Mouse (Mus musculus) G1E-ER4 (cell line): ENCODE data around the gene Mad1l1. TPM values are rescaled to one million over a fixed set of nuclear protein-coding genes. Genes with fewer than 3 reads are reported as not detected.

Experiments used
- GATA1 ChIP-seq: IDR thresholded peaks from one replicate; pipeline ENCODE4 v1.8.0; 2012; ENCODE audit warnings: low read length, inconsistent platforms
- polyA plus RNA-seq: library from polyadenylated mRNA; stranded (reverse); fragments of >175 nt; gene quantifications from 2 replicates; pipeline ENCODE4 v1.2.3, GENCODE M21; 2012

Gene Mad1l1
- polyA plus RNA-seq, 1 experiment = 35.6 TPM

DNA sequence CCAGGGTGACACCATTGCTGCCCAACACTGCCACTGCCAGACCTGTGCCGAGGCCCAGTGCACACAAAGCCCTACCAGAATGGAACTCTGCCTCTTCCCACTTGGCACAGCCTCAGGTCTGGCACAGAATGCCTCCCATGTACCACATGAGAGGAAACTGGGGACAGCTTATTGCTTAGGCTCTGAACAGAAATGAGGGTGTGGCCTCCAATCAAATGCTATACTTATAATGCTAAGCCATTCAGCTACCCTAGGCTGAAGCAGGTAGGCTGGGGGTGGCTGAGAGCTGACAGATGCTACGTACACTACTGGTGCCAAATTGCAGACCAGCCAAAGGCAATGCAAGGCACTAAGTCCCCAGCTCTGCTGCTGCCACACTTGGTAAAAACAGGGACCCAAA, 69.4 kb downstream of the Mad1l1 start:
- TF ChIP-seq GATA1 = no peak

GRCm38 (mm10) chr5:140250370-140250769, 71.0 kb downstream of the Mad1l1 start:
- TF ChIP-seq GATA1 = no peak

DNA sequence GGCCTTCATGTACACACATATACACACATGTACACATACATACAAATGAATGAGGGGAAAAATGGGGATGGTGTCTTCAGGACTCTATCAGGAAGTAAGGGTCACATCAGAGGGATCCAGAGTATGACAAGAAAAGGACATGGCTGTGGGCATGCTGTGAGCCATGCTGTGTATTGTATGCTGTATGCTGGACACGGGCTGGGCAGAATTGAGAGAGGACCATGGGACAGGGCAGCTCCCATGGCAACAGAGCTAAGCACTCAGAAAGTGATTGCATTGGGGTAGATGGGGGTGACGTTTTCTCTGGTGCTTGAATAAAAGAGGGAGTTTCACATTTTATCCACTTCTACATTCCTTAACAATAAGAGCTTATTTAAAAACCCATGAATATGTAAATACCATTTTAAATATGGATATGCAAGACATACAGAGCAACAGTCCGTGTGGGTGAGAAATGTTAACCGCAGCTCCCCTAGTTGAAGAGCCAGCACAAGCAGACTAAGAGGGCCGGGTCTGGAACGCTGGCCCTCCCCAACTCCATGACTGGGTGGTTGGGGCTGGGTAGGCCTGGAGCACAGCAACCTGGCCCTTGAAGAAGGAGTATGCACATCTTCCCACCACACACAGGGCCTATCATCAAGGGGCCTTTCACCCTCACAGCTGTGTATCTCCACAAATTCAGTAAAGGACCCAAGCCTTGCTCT, 71.8 kb downstream of the Mad1l1 start:
- no peak for TF ChIP-seq GATA1

- no peak for TF ChIP-seq GATA1
Measured at GRCm38 (mm10) chr5:140248101-140248500, 73.3 kb downstream of the Mad1l1 start.

GRCm38 (mm10) chr5:140240235-140240634, 81.1 kb downstream of the Mad1l1 start:
- no peak for TF ChIP-seq GATA1

DNA sequence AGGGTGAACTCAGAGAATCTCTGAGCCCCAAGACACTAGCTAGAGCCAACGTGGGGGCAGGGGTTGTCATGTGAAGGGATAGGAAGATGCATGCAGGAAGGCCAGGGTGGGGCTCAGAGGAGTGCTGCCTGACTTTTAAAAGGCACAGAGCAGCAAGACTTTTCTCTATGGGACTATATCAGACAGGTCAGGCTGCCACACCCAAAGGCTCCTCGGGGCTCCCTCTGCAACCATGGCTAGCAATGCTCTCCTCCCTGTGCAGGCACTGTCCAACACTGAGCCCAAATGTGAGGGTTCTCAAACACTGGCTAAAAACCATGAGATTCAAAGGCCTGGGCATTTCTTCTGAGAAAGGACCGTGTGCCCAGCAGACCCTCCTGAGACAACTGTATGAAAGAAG, 82.5 kb downstream of the Mad1l1 start:
- TF ChIP-seq GATA1 = no peak

DNA sequence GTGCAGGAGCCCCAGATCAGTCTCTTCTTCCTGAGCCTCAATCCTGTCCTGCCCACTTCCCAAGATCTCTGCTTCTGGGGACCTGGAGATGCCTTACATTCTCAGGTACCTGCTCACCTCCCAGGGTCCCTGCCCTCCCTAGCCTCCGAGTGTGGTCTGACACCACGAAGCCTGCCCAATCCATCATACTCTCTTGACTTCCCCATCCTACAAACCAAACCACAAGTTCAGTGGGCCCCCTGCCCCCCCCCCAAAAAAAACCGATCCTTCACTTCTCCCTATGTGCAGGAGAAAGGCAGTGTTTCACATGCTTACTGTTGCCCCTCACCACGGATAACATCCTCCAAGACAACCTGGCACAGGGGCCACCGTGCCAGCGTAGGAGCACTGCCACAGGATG, 90.5 kb downstream of the Mad1l1 start:
- no peak for TF ChIP-seq GATA1

DNA sequence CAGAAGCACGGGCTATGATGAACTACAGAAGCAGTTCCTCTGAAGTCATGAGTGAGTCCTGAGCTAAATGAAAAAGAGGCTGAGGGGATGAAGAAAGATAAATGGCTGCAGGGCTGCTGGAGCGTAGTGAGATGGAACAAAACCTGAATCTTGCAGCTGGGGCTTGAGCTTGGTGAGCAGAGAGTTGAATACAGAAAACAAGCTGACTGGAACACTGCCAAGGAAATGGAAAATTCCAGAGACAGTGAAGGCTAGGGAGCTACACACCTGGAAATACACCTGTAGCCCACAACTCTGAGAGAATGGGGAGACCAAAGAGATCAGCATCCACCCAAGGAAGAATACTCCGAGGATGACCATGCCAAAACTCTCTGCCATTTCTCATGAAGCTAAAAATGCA, 93.0 kb downstream of the Mad1l1 start:
- TF ChIP-seq GATA1 = no peak

- no peak for TF ChIP-seq GATA1
Measured at GRCm38 (mm10) chr5:140226871-140227270, 94.5 kb downstream of the Mad1l1 start.

- TF ChIP-seq GATA1 = no peak
Measured at GRCm38 (mm10) chr5:140225881-140226280, 95.5 kb downstream of the Mad1l1 start.

- TF ChIP-seq GATA1 = no peak
Measured at GRCm38 (mm10) chr5:140225103-140225502, 96.2 kb downstream of the Mad1l1 start.

- no peak for TF ChIP-seq GATA1
Measured at GRCm38 (mm10) chr5:140223070-140224053, 98.0 kb downstream of the Mad1l1 start.

GRCm38 (mm10) chr5:140221016-140221650, 100.2 kb downstream of the Mad1l1 start:
- TF ChIP-seq GATA1 = no peak

DNA sequence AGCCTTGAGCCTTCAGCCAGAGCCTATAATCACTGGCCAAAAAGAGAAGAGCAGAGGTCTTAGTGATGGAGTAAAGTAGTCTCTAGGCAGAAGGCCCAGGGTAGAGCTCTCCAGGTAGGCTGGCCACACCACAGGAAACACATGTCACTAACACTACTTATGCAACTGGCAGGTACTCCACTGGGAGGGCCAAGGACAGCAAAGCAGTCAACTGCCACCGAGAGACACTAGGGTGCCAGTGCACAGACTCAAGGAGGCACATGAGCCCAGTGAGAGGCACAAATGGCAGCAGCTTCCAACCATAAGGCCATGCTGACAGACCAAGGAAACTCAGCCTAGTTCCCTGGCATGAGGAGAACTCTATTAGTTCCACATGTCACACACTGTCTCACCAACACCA, 102.1 kb downstream of the Mad1l1 start:
- TF ChIP-seq GATA1 = no peak

DNA sequence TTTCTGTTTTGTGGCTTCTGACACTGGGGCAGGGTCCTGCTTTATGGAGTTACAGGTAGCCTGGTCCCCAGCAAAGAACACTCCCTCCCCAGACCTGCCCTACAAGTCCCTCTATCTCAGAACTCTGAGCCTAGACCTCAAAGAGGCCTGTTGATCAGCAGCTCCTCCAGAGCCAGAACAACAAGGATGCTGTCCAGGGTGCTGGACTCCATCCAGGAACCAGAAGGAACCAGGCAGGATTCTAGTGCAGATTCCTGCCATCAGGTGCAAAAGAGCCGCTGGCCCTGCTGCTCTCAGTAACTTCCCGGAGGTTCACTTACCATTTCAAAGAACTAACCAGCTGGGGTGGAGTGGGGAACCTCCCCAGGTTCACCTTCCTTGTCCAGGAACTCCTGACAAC, 103.5 kb downstream of the Mad1l1 start:
- TF ChIP-seq GATA1 = no peak

DNA sequence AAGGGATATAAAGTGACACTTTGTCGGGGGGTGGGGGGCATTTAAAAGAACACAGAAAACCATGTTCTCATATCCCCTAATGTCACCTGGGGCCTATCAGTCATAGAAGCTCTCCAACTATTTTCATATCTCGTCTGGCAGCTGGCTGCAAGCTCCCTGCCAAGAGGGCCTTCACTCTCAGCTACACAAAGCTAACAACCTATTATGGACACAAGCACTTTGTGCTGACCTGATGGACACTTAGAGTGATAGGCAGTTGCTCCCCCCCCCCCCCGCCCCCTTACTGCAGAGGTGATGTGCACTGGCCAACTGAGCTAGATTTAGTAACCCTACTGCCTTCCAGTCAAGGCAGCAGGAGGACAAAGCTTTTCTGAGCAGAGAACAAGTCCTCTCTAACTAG, 104.3 kb downstream of the Mad1l1 start:
- no peak for TF ChIP-seq GATA1
